Mouse (Mus musculus): ENCODE results near the gene Zfp597.

Zfp597 gene

DNA sequence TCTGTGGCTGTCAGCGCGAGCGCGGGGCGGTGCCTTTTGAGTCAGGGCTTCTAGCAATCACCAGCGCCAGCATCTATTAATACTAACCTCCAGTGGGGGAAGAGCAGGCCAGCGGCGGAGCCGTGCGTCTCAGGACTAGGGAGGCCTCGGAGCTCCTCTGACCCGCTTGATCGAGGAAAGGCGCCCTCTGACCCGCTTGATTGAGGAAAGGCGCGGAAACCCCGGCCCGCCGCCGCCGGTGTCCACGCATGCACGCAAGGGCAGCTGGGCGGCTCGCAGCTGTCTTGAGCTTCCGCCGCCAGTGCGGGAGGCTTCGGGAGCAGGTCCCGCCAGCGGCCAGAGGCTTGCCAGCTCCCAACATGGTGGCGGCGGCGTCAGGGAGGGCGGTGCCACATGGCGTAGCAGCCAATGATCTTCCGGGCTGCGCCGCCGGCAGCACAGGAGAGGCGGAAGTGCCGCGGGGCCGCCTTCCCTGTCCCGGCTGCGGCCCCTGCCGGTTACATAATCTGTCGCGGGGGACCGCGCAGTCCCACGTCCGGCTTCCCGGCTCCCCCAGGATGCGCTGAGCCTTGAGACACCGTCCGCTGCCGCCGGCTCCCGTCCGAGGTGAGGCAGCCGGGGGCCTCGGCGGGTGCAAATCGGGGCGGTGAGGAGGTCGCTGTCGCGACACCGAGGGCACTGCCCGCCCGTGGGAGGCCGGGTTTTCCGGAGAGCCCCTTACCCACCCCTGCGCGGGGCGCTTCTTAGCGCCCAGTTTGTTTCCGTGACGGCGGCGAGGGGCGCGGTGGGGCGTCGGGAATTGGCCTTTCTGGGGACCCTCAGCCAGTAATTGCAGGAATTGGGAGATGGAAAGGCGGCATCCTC lies at the start of gene Zfp597, which contains the start of gene Gm20695:
Zfp597 (minus strand) TSS at position 361 of the 864 bp plus-strand sequence.
Gm20695 (plus strand) TSS at position 448 of the 864 bp plus-strand sequence.
- peak; percentile 94 for DNase-seq

DNA sequence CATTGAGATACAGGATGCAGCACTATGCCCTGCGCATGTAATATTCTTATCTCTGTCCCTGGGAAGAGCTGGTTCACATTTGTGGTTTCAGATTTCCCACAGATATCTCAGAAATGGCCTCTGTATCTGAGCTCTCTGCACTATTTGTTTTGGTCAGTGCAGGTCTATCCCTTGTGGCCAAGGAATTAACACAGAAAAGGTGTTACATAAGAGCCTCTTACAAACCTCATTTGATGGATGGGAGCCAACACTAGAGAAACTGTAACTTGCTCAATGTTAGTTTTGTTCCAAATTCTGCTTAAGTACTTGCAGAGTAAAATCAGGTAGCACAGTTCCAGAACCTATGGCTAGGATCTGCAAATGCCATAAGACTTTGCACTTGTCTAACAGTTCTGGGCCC lies 49.7 kb upstream of the Zfp597 start:
- DNase-seq: no peak

DNA sequence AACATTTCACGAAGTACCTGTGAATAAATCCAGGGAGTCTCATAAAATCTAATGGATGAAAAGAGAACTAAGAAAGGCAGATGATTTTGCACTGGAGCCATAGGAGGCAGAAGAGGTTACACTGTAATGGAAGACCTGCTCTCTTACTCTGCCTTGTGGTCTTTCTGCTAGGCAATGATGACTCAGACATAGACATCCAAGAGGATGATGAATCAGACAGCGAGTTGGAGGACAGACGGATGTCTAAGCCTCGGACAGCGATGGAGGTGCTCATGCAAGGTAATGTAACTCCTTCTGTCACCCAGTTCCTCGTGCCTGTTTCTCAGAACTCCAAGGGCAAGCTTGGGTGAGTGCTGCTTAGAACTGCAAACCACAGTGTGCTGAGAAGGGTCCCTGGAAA lies 49.2 kb upstream of the Zfp597 start:
- no peak for DNase-seq

DNA sequence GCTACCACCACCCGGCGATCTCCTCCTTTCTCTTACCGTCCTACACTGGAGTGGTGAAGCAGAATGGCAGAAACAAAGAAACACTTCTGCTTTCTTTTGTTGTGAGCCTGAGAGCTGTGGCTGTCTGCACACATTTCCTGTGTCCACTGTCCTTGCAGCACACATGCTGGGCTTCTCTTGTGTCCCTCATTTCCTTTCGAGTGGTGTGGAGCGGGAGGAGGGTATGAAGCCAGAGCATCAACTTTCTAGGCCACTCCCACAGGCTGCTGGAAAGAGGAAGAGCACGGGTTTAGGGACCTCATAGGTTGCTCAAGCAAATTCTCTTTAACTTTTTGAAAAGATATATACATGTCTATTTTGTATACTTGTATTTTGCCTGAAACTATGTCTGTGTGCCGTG lies 44.8 kb upstream of the Zfp597 start:
- DNase-seq: no peak

DNA sequence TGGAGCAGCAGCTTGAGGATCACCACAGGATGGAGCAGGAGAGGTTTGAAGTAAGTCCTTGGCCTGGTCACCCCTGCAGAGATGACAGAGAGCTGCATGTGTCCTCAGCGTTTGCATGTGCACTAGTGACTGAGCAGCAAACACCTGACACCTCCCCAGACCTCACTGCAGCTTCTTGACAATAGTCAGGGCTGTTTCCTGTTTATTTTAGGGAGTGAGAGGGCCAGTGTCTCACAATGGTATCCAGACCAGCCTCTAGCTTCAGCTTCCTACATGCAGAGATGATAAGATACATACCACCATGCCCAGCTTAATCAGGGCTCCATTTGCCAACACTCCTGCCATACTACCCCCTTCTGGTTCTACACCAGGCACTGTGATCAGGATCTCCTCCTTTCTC lies 44.2 kb upstream of the Zfp597 start:
- DNase-seq: no peak

DNA sequence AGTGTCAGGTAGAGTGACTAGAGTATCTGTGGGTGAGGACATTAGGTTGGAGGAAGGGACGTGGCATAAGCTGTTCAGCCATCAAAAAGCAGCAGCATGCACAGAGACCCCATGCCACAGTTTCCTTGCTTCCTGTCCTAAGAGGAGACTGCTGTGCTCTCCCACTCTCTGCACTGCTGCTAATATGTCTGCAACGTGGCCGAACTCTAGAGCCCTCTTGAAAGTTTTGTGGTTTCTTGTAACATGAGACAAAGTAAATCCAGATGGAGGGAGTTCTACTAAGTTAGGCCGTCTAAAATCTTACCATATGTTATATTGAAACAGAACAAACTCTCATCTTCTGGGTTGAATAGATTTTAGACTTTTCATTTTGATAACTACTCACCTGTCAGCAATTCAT lies 39.6 kb upstream of the Zfp597 start:
- no peak for DNase-seq

DNA sequence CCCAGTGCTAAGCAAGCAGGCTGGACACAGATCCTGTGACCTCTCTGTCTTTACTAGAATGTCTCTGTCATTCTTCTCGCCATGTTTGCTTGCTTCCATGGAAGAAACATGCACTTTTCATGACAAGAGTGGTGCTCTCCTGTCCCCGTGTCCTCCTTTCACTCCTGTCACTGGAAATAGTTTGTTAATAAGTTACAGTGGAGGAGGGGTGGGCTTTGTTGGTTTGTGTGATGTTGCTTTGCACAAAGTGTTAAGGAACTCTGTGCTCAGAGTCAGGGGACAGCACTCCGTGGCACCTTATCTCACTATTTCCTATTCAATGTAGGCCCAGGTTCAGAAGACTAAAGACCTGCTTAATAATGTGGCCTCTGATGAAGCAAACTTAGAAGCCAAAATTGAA lies 39.2 kb upstream of the Zfp597 start:
- no peak for DNase-seq

DNA sequence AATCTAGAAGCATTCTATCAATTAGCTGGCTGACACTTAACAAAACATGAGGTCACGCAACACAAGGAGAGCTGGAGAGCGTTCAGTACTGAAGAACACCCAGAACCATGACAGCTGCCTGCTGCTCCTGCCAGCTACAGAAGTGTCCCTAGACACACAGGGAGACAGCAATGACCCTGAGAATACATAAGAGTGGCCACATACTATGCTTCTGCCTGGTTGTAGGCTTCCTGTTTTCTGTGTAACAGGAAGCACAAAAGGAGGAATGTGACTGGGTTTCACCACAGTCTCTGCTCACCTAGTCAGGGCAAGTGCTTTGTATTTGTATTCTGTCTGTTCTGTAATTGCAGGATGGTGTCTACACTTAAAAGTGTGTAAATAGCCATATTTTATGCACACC lies 36.4 kb upstream of the Zfp597 start:
- no peak for DNase-seq

DNA sequence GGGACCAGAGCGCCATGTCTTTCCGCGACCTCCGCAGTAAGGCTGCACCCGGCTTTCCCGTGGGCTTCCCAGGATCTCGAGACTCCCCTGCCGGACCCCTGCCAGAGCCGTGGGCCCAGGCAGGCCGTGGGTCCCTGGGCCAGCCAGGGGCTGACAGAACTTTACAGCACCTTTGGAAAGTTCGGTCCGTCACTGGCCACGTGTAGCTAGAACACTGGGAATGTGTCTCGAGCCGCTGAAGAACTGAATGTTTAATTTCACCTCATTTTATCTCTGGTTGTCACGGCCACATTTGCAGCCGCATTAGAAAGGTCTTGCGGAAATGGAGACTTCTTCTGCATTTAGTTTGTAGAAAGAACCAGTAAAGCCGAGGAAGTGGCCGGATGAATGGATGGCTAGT lies 24.8 kb upstream of the Zfp597 start:
- no peak for DNase-seq

DNA sequence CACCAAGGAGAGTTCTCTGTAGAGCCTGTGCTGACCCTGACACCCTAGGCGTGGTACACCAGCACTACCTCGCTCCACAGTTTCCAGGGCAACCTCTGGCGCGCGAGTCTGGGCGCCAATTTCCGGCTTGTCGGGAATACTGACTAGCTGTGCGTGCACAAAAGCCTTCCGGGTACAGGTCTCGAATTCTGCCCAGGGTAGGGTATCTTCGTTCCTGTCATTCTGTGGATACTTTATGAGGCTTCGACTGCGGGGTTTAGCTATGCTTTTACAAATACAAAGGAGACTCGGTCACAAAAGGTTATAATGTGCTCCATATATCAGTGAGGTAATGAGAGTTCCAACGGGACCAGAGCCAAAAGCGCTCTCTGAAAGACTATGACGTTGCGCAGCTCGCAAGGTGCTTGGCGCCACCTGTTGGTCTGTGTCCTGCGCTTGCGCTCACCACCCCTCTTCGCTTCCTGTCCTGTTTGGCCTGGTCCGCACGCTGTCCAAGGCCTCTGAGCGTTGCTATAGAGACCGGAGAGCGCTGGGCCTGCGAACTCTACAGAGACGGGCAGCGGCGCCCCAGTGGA lies 24.3 kb upstream of the Zfp597 start, which contains the start of the genes 1700037C18Rik and Cluap1:
1700037C18Rik (minus strand) TSS at position 153 of the 575 bp plus-strand sequence.
Cluap1 (plus strand) TSS at position 265 of the 575 bp plus-strand sequence.
- DNase-seq: peak; percentile 93

DNA sequence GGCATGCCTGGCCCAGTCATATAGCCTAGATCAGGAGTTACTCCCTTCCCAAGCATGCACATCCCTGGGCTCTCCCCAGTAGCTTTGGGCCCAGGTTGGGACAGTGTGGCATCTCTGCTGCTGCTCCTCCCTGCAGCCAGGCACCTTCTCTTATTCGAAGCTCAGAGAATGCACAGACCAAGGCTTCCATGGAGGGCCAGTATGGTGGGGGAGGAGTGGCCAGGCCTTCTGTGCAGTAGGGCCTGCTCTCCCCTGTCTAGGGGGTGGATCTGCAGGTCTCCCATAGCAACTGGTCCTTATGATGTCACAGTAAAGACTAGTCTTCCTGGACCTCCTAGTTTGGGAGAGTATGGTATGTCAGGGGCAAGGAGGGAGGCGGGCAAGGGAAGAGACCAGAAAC lies 23.1 kb upstream of the Zfp597 start:
- DNase-seq: no peak

DNA sequence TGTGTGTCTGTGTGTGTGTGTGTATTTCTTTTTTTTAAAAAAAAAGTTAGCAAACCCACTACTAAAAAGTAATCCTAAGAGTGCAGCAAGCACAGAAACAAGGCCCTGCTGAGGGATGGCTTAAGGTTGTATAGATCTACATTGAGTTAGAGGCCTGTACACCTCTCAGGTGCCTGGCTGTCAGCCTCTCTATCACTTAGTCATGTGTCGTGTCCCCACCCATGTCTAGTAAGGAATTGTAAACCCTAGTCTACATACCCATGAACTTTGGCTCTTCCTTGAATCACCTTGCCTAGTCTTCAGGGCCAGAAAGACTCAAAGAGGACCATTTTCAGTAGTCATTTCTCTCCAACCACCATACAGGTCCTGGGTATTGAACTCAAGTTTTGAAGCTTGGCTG lies 12.2 kb upstream of the Zfp597 start:
- no peak for DNase-seq

DNA sequence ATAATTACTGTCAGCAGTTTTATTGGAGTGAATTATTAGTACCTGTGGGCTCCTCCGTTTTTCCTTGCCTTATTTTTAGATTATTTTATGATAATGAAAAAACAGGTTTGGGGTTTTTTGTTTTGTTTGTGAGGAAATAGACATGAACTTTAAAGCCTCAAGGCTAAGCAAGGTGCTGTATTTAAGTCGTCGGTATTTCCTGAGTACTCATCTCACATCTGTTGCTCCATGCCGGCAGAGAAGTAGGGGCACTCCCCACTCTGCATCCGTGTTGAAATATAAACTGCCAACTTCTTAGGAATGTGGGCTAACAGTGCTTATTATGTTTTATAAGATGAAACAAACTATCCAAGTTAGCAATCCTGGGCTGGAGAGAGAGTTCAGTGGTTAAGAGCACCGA lies 11.7 kb upstream of the Zfp597 start:
- DNase-seq: no peak

DNA sequence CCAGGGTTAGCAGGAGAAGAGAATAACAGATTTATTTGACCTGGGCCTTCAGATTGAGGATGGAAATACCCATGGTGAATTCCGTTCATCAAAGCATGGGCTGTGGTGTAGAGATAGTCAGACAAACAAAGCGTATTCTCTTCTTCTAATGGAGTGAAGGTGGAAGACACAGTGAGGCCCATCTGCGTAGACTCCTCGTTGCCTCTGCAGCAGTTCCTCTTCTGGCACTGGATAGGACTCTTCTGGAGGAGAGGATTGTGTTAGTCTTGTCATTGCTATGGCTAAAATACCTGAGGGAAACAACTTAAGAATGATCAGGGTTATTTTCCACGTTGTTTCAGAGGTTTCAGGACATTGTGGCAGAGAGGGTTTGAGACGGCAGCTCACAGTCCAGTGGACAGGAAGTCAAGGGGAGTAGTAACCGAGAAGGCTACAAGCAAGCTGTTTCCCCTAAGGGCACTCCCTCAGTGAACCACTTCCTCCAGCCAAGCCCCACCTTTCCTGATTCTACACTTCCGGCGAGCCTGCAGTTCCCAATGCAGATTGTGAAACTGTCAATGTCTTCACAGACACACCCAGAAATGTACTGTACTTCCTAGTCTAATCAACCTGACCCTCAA lies 10.9 kb upstream of the Zfp597 start:
- no peak for DNase-seq

DNA sequence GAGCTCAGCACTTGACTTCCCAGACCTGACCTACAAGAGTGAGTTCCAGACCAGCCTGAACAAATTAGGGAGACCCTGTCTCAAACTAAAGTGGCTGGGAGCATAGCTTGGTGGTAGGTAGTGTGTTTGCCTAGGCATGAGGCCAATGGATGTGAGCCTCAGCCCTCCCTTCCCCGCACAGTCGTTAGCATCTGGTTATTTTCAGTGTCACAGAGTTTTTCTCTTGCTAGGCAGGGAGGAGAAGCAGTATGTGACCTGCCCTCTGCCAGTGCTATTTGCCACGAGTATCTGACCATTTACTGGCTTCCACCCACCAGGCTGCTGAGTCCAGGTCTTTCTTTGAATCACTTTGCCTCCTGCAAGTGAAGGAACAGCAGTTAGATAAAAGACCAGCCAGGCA lies 9.4 kb upstream of the Zfp597 start:
- DNase-seq: no peak

DNA sequence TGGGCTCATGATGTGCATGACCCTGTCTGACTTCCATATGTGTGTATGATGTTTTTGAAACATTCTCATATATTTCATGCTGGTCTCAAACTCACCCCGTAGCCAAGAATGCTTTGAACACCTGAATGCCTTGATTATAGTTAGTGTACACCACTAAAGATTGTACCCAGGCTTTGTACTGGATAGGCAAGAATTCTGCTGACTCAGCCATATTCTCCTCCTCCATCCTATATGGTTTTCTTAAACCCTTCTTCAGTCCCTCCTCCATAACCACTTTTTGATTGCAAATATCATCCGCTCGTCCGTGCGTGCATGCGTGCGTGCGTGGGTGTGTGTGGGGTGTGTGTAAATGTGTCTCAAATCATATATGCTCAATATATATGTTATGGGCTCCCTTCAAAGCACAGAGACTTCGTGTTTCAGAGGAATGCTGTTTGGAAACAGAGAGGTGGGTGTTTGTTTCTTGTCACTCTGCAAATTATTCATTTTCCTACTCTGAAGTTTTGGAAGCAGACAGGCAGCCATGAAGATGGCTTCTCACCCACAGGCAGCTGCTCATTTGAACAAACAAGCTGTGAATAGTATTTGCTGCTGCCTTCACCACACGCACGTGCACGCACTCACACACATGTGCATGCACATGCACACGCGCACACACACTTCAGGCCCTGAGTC lies 7.4 kb upstream of the Zfp597 start:
- DNase-seq: no peak

DNA sequence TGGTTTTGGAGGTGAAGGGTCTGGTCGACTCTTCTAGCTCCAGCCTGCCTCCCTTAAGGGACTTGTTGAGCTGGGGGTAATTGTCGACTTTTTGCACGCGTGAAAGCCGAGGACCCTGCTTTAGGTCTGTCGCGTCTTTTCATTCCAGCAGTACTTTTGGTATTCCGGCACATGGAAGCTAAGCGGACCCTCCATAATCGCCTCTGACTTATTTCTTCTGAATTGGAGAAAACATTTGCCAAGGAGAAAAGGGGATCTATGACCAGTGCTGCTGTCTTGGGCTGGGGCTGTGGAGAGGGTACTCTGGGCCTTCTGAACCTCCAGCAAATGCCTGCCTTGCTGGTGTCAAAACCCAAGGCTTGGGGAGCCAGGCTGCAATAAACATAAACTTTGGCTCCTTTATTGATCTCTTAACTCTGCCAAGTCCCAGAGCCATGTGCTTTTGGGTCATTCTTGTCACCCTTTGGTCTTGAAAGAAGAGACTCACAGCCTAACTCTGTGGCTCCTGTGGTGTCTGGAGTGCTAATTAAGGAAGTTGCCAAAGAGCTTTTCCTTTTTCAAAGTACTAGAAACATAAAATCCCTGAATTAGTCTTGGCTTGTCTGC lies 807 bp upstream of the Zfp597 start:
- no peak for DNase-seq

DNA sequence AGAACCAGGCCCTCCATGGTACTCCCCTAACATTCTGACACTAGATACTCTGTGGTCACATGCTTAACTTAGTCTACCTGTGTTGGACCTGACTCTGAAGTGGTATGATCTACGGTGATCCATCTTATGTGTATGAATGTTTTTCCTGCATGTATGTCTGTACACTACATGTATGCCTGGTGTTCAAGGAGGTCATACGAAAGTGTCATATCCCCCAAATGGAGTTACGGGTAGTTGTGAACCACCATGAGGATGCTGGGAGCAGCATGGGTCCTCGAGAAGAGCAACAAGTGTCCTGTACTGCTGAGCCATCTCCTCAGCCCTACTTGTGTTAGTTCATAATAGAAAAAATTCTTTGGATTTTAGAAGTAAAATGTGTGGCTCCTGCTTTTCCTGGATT lies 8.0 kb downstream of the Zfp597 start:
- DNase-seq: no peak

DNA sequence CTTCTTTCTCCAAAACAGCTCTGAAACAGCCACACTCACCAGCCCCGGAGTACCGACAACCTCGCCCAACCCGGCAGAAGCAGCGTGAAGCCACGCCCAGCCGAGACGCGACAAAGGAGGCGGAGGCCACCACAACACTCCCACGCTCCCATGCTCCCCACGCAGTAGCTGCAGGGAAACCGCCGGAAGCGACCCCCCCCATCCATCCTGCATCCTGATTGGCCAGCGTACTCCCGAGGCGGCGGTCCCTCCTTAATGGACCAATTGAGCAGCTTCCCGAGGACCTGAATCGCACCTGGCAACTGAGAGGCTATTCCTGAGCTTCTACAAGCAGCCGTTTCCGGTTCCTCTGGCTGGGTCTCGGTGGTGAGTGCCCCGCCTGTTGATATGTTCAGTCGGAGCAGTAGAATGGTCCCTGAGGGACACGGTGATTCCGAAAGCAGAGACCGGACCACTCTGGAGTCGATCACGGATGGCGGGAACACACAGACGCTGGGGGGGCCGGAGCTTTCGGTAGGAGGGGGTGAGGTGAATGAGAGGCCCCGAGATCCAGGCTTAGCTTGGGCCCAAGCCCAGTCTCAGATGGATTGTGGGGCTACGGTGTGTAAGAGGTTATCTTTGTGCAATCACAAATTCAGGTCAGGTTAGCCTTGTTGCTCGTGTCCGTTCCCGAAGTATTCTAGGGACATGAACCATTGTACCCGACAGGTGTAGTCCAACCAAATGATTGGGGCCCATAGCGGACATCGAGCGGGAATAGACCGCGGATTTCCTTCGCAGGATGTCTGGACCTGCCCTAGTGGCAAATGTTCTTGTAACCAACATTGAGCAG lies 11.9 kb downstream of the Zfp597 start, which contains the start of gene Naa60:
Naa60 (plus strand) TSS at position 160 of the 832 bp plus-strand sequence.
- peak; percentile 86 for DNase-seq

DNA sequence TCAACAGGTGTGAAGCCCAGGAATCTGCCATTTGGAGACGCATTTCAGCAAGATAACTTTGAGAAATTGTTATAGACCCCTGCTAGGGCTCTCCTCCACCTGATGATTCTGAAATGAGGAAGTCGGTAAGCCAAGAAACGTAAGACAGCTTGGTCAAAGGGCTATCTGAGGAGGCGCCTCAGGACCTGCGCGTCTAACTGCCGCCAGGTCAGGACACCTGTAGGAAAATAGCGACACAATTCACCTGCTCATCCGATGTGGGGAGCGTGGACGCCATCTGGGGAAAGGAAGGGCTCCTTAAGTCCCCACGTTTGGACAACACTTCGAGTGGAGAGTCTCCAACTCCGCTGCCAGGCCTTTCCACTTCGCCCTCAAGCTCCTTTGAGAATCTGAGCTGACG lies 12.5 kb downstream of the Zfp597 start:
- DNase-seq: no peak

DNA sequence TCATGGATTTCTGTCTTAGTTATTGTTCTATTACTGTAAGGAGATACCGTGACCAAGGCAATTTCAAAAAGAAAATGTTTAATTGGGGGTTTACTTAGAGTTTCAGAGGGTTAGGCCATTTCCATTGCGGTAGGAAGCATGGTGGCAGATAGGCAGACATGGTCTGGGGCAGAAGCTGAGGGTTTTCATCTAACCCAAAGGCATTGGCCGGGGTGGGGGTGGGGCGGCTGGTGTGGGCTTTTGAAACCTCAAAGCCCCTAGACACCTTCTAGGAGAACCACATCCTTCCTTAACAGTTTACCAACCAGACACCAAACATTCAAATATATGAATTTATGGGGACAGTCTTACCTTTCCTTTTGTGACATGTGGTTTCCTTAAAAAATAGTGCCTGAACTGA lies 25.1 kb downstream of the Zfp597 start:
- DNase-seq: no peak

DNA sequence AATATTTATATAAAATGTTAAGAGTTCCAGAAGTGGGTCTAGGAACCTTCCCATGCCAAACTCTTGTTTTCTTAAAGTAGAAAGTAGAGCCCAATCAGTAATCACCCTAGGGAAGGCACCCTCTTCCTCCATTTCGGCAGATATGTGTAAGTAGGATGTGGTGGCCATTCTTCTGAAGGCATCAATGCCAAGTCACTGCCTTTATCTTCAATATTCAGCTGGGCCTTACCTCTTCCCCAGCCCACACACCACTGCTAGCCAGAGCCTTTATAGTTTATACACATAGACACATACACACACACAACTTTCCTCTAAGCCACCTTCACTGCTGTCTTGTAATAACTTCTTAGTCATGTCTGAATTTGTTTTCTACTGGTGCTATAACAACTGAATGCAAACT lies 28.6 kb downstream of the Zfp597 start:
- no peak for DNase-seq
